Mouse (Mus musculus) megakaryocyte-erythroid progenitor cell, adult 5-6 weeks (primary cell): ENCODE measurements at regions not wholly inside any gene's neighbourhood (a gene's known extent, or its start where the extent isn't known, plus 50 kb on each side); places are given as distances from the start of the nearest gene placed in this dataset.

Experiments
- ATAC-seq: replicated peaks from 2 replicates; pipeline ENCODE4 v1.8.0; 2016; ENCODE audit warnings: mild to moderate bottlenecking, inconsistent platforms; ENCODE audit not compliant: severe bottlenecking, poor library complexity, low FRiP score, low TSS enrichment

GRCm38 (mm10) chr3:143954822-143955221 lies 250.2 kb downstream of the Lmo4 start:
- no peak for ATAC-seq

GRCm38 (mm10) chr3:143952289-143952688 lies 252.7 kb downstream of the Lmo4 start:
- ATAC-seq: no peak

- ATAC-seq: no peak
These were observed 255.4 kb downstream of the Lmo4 start for GRCm38 (mm10) chr3:143949656-143950055.

GRCm38 (mm10) chr3:143949026-143949637 lies 255.9 kb downstream of the Lmo4 start:
- ATAC-seq: no peak

GRCm38 (mm10) chr3:143947938-143948267 lies 257.1 kb downstream of the Lmo4 start:
- ATAC-seq: no peak

- no peak for ATAC-seq
These were observed 257.7 kb downstream of the Lmo4 start for GRCm38 (mm10) chr3:143947079-143947937.

GRCm38 (mm10) chr3:143939068-143939709 lies 265.8 kb downstream of the Lmo4 start:
- no peak for ATAC-seq

GRCm38 (mm10) chr3:143925322-143925721 lies 279.7 kb downstream of the Lmo4 start:
- ATAC-seq: no peak

- no peak for ATAC-seq
These were observed 285.3 kb downstream of the Lmo4 start for GRCm38 (mm10) chr3:143919744-143920143.

GRCm38 (mm10) chr3:143914341-143915217 lies 290.4 kb downstream of the Lmo4 start:
- ATAC-seq: 0 out of 2 replicates have a peak, but pooled peaks have one; percentile 70

GRCm38 (mm10) chr3:143913044-143913574 lies 291.9 kb downstream of the Lmo4 start:
- no peak for ATAC-seq

GRCm38 (mm10) chr3:143912433-143912832 lies 292.6 kb downstream of the Lmo4 start:
- ATAC-seq: no peak

GRCm38 (mm10) chr3:143909341-143909740 lies 295.7 kb downstream of the Lmo4 start:
- no peak for ATAC-seq

- no peak for ATAC-seq
These were observed 301.6 kb downstream of the Lmo4 start for GRCm38 (mm10) chr3:143903421-143903820.

GRCm38 (mm10) chr3:143880813-143881212 lies 324.2 kb downstream of the Lmo4 start:
- ATAC-seq: no peak

- ATAC-seq: no peak
These were observed 331.1 kb downstream of the Lmo4 start for GRCm38 (mm10) chr3:143873876-143874275.

- no peak for ATAC-seq
These were observed 338.5 kb downstream of the Lmo4 start for GRCm38 (mm10) chr3:143866521-143866920.

- no peak for ATAC-seq
These were observed 339.4 kb downstream of the Lmo4 start for GRCm38 (mm10) chr3:143865626-143866025.

GRCm38 (mm10) chr3:143864490-143864889 lies 340.5 kb downstream of the Lmo4 start:
- no peak for ATAC-seq
